Mouse (Mus musculus) liver, adult 2 months (tissue): ENCODE data around the gene Appl2.

Experiments used
- CTCF ChIP-seq: fragments of 200-500 bp; IDR thresholded peaks from 2 replicates; pipeline ENCODE4 v1.5.1; 2011; ENCODE audit warnings: low read depth, low read length, control low read depth
- POLR2A ChIP-seq: fragments of 200-500 bp; IDR thresholded peaks from 2 replicates; pipeline ENCODE4 v1.6.1; 2011; ENCODE audit warnings: low read length, control low read depth; ENCODE audit not compliant: insufficient read depth; ENCODE audit errors: extremely low read depth

GRCm38 (mm10) chr10:83592616-83593015, 55.9 kb downstream of the Appl2 start:
- no peak for TF ChIP-seq CTCF
- no peak for TF ChIP-seq POLR2A
